Mouse (Mus musculus): Measurements from ENCODE around the gene Msl3. TPM values are rescaled to one million over a fixed set of nuclear protein-coding genes. Genes with fewer than 3 reads are reported as not detected.
A peak's percentile ranks its signal among the peaks of the same experiment; 100 is the strongest.

Msl3 gene
- polyA plus RNA-seq, 1 experiment from 2014 or later = 58.9 TPM

- H3K27ac ChIP-seq = peak overlapping the region; percentile 43
These were observed 33.9 kb downstream of the Msl3 start for GRCm38 (mm10) chrX:168639556-168640356.

More at GRCm38 (mm10) chrX:168639556-168640356, 33.9 kb downstream of the Msl3 start:
- Histone ChIP-seq H3K4me3 (ENCODE audit: inconsistent target) (peak overlapping the region; percentile 11; the same call in 1 of the 2 replicates), H3K36me3 (ENCODE audit: inconsistent target) (no peaks in the 10 kb centered on the region), H3K79me2 (ENCODE audit: inconsistent target) (no peaks in the 10 kb centered on the region)
- WGBS (ENCODE audit: missing documents) = 21% methylated on average over 11 of the region's 11 CpGs

Other genes with a start within 250 kb of the Msl3 start
- not detected in 3 replicates for gene Frmpd4, start 96.7 kb downstream of the Msl3 start, polyA plus RNA-seq (2018)
- gene Arhgap6, start 121.2 kb upstream of the Msl3 start, polyA plus RNA-seq (2018) = 9.3 to 16.5 TPM (median 9.8 TPM) in 3 replicates

All from macrophage (primary cell).